Mouse (Mus musculus) adrenal gland, adult 10 weeks (tissue): Measurements from ENCODE around the gene Papolg. TPM values are rescaled to one million over a fixed set of nuclear protein-coding genes. Genes with fewer than 3 reads are reported as not detected.

Experiments
- polyA plus RNA-seq: library from polyadenylated mRNA; stranded (reverse); fragments of 350-450 nt; fragmentation: Illumina TruSeq; extraction: RNeasy Lipid Tissue Mini Kit (QIAGEN cat#74804); gene quantifications from one replicate; pipeline ENCODE4 v1.2.3, GENCODE M21; 2014; ENCODE audit warnings: low read depth, low replicate concordance

Gene Papolg
- polyA plus RNA-seq, result 51.4 TPM

GRCm38 (mm10) chr11:23895060-23895426, at the start of gene Papolg:
Papolg (minus strand) TSS chr11:23895253.

Other genes starting within 250 kb of the Papolg start
- gene Pus10, start 229.6 kb downstream of the Papolg start, polyA plus RNA-seq, result 31.8 TPM
- 153 TPM for gene Pex13, start 229.3 kb downstream of the Papolg start, polyA plus RNA-seq
- 14.1 TPM for gene Rel, start 124.3 kb downstream of the Papolg start, polyA plus RNA-seq
- gene A830031A19Rik, start 179.8 kb upstream of the Papolg start, polyA plus RNA-seq, result not detected
- 2.5 TPM for gene Bcl11a, start 182.8 kb upstream of the Papolg start, polyA plus RNA-seq